Mouse (Mus musculus) layer of hippocampus, adult 9-10 months (tissue): ENCODE measurements around the gene Olfr625-ps1.

ENCODE experiments used
- DNase-seq: peaks from one replicate; pipeline ENCODE4 v3.0.0; 2022; ENCODE audit warnings: low spot score

The Olfr625-ps1 gene

GRCm38 (mm10) chr7:103682420-103682819, at the start of gene Olfr625-ps1:
Gene Olfr625-ps1 (plus strand): TSS chr7:103682720.
- DNase-seq, result no peak

- DNase-seq, result no peak
Observed at GRCm38 (mm10) chr7:103636795-103637194, 45.7 kb upstream of the Olfr625-ps1 start.

GRCm38 (mm10) chr7:103642602-103643001, 39.9 kb upstream of the Olfr625-ps1 start, which contains the start of gene Olfr622:
Gene Olfr622 (minus strand): TSS chr7:103642702.
- no peak for DNase-seq

DNA sequence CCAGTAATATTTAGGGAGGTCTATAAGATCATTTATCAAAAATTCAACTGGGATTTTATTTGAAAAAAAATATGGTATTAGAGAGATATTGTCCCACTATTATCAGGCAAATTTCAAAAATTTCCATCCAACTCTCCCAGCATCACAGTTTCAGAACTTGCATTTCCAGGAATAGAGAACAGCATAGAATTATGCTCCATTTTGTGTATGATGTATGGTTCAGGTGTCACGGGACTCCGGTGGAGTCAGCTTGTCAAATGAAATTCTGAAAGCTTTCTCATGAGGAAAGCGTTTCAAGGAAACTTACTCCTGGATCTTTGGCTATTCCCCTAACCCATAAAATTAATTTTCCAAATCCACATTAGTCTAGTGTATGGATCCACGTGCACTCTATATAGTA, 38.5 kb upstream of the Olfr625-ps1 start:
- DNase-seq, result no peak

DNA sequence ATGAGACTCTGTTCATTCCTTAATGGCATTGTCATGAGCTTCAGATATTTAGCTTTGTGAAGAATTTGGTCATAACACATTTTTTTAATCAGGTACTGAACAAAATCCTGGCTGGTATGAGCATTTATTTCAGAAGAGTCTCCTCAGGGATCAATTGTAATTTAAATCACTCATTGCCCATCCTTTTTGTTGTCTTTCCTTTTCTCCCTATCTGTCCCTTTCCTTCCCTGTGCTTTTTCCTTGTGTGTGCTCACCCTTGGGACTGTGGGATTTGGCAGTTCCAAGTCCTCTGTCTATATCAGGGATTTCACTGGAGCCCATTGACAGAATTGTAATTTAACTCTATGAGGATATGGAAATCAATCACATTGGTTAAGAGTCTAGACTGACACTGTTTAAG, 18.9 kb upstream of the Olfr625-ps1 start, which contains the start of gene Olfr623:
TSS of gene Olfr623 (minus strand) at position 101 of the 400 bp plus-strand sequence.
- no peak for DNase-seq

DNA sequence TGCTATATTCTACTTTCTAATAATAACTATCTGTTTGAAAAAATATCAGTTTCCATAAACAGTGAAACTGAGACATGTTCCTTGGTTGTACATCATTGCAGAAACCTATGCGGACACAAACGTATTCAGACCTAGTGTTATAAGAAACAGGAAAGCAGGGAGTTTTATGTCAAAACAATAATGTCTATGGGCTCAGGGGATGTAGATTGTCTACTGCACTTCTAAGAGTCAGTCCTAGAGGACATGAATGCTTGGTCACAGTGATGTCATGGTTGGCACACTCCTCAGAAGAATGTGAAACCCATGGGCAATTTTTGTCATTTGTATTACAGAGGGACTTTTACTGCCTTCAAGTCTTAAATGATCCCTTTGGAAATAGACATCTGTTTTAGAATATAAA, 11.4 kb upstream of the Olfr625-ps1 start, which contains the start of gene Olfr624:
TSS of gene Olfr624 (minus strand) at position 101 of the 400 bp plus-strand sequence.
- DNase-seq, result no peak

GRCm38 (mm10) chr7:103699469-103699868, 16.9 kb downstream of the Olfr625-ps1 start:
- DNase-seq, result no peak

GRCm38 (mm10) chr7:103712024-103712423, 29.5 kb downstream of the Olfr625-ps1 start:
- DNase-seq, result no peak

DNA sequence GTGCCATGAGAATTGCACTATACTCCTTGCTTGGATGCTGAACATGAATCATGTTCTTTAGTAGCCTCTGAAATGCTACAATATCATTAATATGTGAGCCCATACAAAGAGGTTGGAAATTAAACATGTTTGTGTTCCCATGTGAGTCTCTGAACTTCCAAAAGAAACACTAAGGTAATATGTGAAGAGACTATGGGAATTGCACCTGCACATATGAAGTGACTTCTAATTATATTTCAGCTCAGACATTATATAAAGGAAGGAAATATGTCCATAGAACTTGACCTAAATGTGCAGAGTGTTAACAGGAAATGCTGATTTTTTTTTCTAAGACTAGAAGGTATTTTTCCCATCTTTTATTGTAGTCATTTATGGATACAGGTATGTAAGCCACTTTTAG, 31.9 kb downstream of the Olfr625-ps1 start, which contains the start of gene Olfr243:
TSS of gene Olfr243 (plus strand) at position 301 of the 400 bp plus-strand sequence.
- no peak for DNase-seq

- peak; percentile 1 for DNase-seq
Observed at GRCm38 (mm10) chr7:103716398-103716797, 33.9 kb downstream of the Olfr625-ps1 start.

DNA sequence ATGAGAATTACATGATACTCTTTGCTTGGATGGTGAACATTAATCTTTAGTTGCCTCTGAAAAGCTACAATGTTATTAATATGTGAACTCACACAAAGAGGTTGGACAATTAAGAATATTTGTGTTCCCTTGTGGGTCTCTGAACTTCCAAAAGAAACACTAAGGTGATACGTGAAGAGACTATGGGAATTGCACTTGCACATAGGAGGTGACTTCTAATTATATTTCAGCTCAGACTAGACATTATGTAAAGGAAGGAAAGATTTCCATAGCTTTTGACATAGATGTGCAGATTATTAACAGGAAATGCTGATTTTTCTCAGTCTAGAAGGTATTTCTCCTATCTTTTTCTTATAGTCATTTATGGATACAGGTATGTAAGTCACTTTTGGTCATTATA, 47.6 kb downstream of the Olfr625-ps1 start, which contains the start of gene Olfr628:
TSS of gene Olfr628 (plus strand) at position 301 of the 400 bp plus-strand sequence.
- no peak for DNase-seq
